Mouse (Mus musculus): ENCODE data around the gene Eef1e1. TPM values are rescaled to one million over a fixed set of nuclear protein-coding genes. Genes with fewer than 3 reads are reported as not detected.
"Not testable (repeated sequence)": the region's sequence is repeated elsewhere in the genome, so short reads cannot be mapped to it uniquely, and the experiment has no call there.

The Eef1e1 gene
- 10 to 100 TPM in 10 of 26 experiments, 1 to 10 TPM in 16; 1.2 to 16.5 (median 7.3) TPM for total RNA-seq (2018; cell fraction: chromatin; rRNA removed)
- total RNA-seq (2018; cell fraction: cytosol; rRNA removed) = 10 to 100 TPM in 8 of 26 experiments, 1 to 10 TPM in 18; 8.0 to 14.0 (median 9.6) TPM
- total RNA-seq (2018; cell fraction: nucleus; rRNA removed) = 10 to 100 TPM in 9 of 26 experiments, 1 to 10 TPM in 17; 3.1 to 24.2 (median 7.3) TPM
- 6.1 to 33.4 TPM (median 9.5 TPM) in 3 replicates for polyA plus RNA-seq (2018)

DNA sequence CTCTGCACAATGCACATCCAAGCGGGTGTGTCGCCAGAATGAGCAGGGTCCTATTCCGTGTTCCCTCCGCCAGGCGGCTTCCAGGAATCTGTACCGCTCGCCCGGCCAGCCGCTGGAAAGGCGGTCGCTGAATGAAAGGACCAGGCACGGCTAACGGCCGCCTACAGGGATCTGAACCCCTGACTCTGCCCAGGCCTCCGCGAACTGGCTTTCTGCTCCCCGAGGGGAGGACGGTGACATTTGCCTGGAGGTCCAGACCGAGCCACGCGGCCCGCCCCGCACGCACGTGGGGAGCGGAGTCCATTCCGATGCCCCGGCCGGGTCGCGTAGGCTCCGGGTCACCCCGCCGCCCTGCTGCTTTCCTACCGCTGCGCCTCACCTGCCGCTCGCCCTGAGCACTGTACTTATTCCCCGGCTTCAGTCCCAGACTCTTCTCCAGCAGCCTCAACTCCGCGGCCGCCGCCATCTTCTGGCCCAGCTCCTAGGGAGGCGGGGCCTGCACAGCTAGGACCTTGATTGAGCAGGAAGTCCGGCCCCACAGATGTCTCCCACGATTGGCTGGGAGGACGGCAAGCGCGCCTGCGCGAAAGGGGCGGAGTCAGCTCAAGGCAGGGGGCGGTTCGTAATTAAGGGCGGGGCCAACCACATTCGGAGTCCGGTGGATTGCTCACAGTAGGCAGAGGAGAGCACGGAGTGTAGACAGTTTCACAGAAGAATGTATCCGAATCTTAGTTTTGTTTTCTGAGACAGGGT is at the start of gene Eef1e1:
Eef1e1 (minus strand) TSS at position 531 of the 753 bp plus-strand sequence.
- peaks cover 26% of the 10 kb centered on the region for H3K79me2 ChIP-seq (ENCODE audit: inconsistent target)
- peak within 1 kb of the TSS; percentile 61 for H3K4me3 ChIP-seq (ENCODE audit: inconsistent target)
- peaks cover 15% of the 10 kb centered on the region for H3K36me3 ChIP-seq (ENCODE audit: inconsistent target)
- no peak within 1 kb of the TSS for H3K27ac ChIP-seq
- 1% methylated on average over 58 of the region's 59 CpGs for WGBS (ENCODE audit: missing documents)

- Histone ChIP-seq H3K4me3 (ENCODE audit: inconsistent target) (no peak overlapping the region), H3K79me2 (ENCODE audit: inconsistent target) (no peaks in the 10 kb centered on the region), H3K36me3 (ENCODE audit: inconsistent target) (no peaks in the 10 kb centered on the region), H3K27ac (no peak overlapping the region)
- 87% methylated on average over 6 of the region's 6 CpGs for WGBS (ENCODE audit: missing documents)
These were observed 32.0 kb upstream of the Eef1e1 start for GRCm38 (mm10) chr13:38690845-38691244.

GRCm38 (mm10) chr13:38690028-38690427 is 31.2 kb upstream of the Eef1e1 start:
- 45% methylated on average over 3 of the region's 3 CpGs for WGBS (ENCODE audit: missing documents)
- no peak overlapping the region for H3K27ac ChIP-seq
- no peak overlapping the region for H3K4me3 ChIP-seq (ENCODE audit: inconsistent target)
- no peaks in the 10 kb centered on the region for H3K36me3 ChIP-seq (ENCODE audit: inconsistent target)
- no peaks in the 10 kb centered on the region for H3K79me2 ChIP-seq (ENCODE audit: inconsistent target)

- H3K4me3 ChIP-seq (ENCODE audit: inconsistent target) = no peak overlapping the region
- no peaks in the 10 kb centered on the region for H3K79me2 ChIP-seq (ENCODE audit: inconsistent target)
- H3K36me3 ChIP-seq (ENCODE audit: inconsistent target) = no peaks in the 10 kb centered on the region
- WGBS (ENCODE audit: missing documents) = 94% methylated on average over 11 of the region's 11 CpGs
- no peak overlapping the region for H3K27ac ChIP-seq
These were observed 29.9 kb upstream of the Eef1e1 start for GRCm38 (mm10) chr13:38688761-38689160.

- Histone ChIP-seq H3K27ac (no peak overlapping the region), H3K79me2 (ENCODE audit: inconsistent target) (no peaks in the 10 kb centered on the region), H3K36me3 (ENCODE audit: inconsistent target) (no peaks in the 10 kb centered on the region), H3K4me3 (ENCODE audit: inconsistent target) (no peak overlapping the region)
- 91% methylated on average over 9 of the region's 9 CpGs for WGBS (ENCODE audit: missing documents)
These were observed 13.5 kb upstream of the Eef1e1 start for GRCm38 (mm10) chr13:38672336-38672735.

DNA sequence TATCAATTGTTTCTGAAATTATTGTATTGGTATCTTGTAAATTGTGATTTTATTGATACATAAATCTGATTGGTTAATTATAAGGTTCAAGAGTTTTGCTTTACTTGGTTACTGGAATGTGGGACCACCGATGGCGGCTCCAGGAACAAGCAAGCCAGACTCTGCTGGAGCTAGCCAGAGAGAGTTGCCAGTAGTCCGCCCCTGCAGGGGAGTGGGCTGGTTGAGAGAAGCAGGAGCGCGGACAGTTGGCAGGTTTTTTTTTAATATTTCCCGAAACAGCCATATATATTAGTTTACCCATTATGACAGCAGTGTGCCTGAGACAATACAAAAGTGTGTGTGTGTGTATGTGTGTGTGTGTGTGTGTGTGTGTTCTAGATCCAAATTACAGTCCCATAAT is 12.6 kb upstream of the Eef1e1 start:
- 94% methylated on average over 6 of the region's 6 CpGs for WGBS (ENCODE audit: missing documents)
- not testable (repeated sequence) for H3K79me2 ChIP-seq (ENCODE audit: inconsistent target); H3K4me3 ChIP-seq (ENCODE audit: inconsistent target); H3K27ac ChIP-seq; H3K36me3 ChIP-seq (ENCODE audit: inconsistent target)

- no peaks in the 10 kb centered on the region for H3K36me3 ChIP-seq (ENCODE audit: inconsistent target)
- H3K79me2 ChIP-seq (ENCODE audit: inconsistent target) = no peaks in the 10 kb centered on the region
- H3K27ac ChIP-seq = no peak overlapping the region
- no peak overlapping the region for H3K4me3 ChIP-seq (ENCODE audit: inconsistent target)
These were observed 11.2 kb upstream of the Eef1e1 start for GRCm38 (mm10) chr13:38670051-38670450.

- Histone ChIP-seq H3K4me3 (ENCODE audit: inconsistent target) (no peak overlapping the region), H3K79me2 (ENCODE audit: inconsistent target) (no peaks in the 10 kb centered on the region), H3K36me3 (ENCODE audit: inconsistent target) (no peaks in the 10 kb centered on the region), H3K27ac (no peak overlapping the region)
- WGBS (ENCODE audit: missing documents) = 47% methylated on average over 2 of the region's 2 CpGs
These were observed 9.7 kb upstream of the Eef1e1 start for GRCm38 (mm10) chr13:38668514-38668913.

GRCm38 (mm10) chr13:38664753-38665152 is 5.9 kb upstream of the Eef1e1 start:
- WGBS (ENCODE audit: missing documents) = 81% methylated on average over 1 of the region's 1 CpGs
- H3K4me3 ChIP-seq (ENCODE audit: inconsistent target) = no peak overlapping the region
- H3K27ac ChIP-seq = no peak overlapping the region
- H3K36me3 ChIP-seq (ENCODE audit: inconsistent target) = no peaks in the 10 kb centered on the region
- no peaks in the 10 kb centered on the region for H3K79me2 ChIP-seq (ENCODE audit: inconsistent target)

DNA sequence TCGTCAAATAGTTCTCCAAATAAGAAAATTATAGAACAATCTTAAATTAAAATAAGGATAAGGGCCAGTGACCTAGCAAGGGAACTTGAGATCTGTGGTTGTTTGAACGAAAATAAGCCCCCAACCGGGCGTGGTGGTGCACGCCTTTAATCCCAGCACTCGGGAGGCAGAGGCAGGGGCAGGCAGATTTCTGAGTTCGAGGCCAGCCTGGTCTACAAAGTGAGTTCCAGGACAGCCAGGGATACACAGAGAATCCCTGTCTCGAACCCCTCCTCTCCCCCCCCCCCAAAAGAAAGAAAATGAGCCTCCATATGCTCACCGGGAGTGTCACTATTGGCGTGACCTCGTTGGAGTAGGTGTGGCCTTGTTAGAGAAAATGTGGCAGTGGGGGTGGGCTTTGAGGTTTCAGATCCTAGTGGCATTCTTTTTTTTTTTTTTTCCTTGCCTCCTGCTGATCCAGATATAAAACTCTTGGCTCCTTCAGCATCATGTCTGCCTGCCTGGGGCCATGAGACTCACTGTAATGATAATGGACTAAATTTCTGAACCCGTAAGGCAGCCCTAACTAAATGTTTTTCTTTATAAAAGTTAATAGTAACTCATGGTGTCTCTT is 772 bp upstream of the Eef1e1 start:
- Histone ChIP-seq H3K4me3 (ENCODE audit: inconsistent target) (no peak overlapping the region), H3K36me3 (ENCODE audit: inconsistent target) (peaks cover 6% of the 10 kb centered on the region; the same call in 1 of the 2 replicates), H3K27ac (no peak overlapping the region), H3K79me2 (ENCODE audit: inconsistent target) (peaks cover 26% of the 10 kb centered on the region)
- WGBS (ENCODE audit: missing documents) = 90% methylated on average over 9 of the region's 12 CpGs

GRCm38 (mm10) chr13:38657865-38658264 is 993 bp downstream of the Eef1e1 start:
- Histone ChIP-seq H3K27ac (no peak overlapping the region), H3K4me3 (ENCODE audit: inconsistent target) (peak overlapping the region; percentile 61), H3K36me3 (ENCODE audit: inconsistent target) (peaks cover 21% of the 10 kb centered on the region), H3K79me2 (ENCODE audit: inconsistent target) (peaks cover 26% of the 10 kb centered on the region)
- 52% methylated on average over 4 of the region's 4 CpGs for WGBS (ENCODE audit: missing documents)

DNA sequence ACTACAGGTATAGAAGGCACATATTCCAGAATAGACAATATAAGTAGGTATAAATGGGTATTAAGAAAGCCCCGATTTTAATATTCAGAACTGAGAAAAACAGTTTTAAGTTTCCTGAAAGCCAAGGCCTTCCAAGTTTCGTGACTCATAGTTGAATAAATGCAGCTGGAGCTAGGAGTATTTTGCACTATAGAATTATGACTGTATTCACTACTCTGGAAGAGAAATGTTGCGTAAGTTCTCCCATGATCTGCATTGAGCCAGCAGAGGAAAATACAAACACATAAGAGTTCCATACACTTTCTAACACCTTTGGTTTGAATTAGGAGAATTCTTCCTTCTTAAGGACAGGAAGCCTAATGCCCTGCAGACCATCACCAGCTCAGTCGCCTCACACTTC is 8.6 kb downstream of the Eef1e1 start:
- H3K36me3 ChIP-seq (ENCODE audit: inconsistent target) = peaks cover 50% of the 10 kb centered on the region
- no peak overlapping the region for H3K27ac ChIP-seq
- no peak overlapping the region for H3K4me3 ChIP-seq (ENCODE audit: inconsistent target)
- WGBS (ENCODE audit: missing documents) = 96% methylated on average over 4 of the region's 4 CpGs
- H3K79me2 ChIP-seq (ENCODE audit: inconsistent target) = no peaks in the 10 kb centered on the region

GRCm38 (mm10) chr13:38649069-38649468 is 9.8 kb downstream of the Eef1e1 start:
- Histone ChIP-seq H3K36me3 (ENCODE audit: inconsistent target) (peaks cover 43% of the 10 kb centered on the region), H3K4me3 (ENCODE audit: inconsistent target) (no peak overlapping the region), H3K79me2 (ENCODE audit: inconsistent target) (no peaks in the 10 kb centered on the region), H3K27ac (no peak overlapping the region)
- 88% methylated on average over 4 of the region's 4 CpGs for WGBS (ENCODE audit: missing documents)

DNA sequence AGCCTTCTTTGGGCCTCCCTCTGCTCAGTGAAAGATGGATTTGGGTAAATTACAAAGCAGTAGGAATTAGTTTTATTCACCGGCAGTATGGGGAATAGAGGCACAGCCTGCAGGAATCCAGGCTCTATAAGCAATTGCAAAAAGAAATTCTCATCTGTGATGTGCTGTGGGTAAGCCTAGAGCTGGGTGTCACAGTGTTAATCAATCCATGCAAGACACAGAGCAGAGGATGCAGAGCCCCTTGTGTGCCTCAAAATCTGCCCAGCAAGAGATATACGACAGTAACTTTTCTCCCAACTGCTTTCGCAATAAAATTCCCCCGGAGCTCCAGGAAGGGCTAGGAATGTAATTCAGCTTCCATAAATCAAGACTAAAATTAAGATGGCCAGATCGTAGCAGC is 17.4 kb downstream of the Eef1e1 start:
- Histone ChIP-seq H3K4me3 (ENCODE audit: inconsistent target) (no peak overlapping the region), H3K36me3 (ENCODE audit: inconsistent target) (0 out of 2 replicates have a peak, but pooled peaks cover 6% of the 10 kb centered on the region), H3K79me2 (ENCODE audit: inconsistent target) (no peaks in the 10 kb centered on the region), H3K27ac (no peak overlapping the region)
- WGBS (ENCODE audit: missing documents) = 90% methylated on average over 5 of the region's 5 CpGs

GRCm38 (mm10) chr13:38640961-38641360 is 17.9 kb downstream of the Eef1e1 start:
- WGBS (ENCODE audit: missing documents) = 94% methylated on average over 5 of the region's 5 CpGs
- H3K27ac ChIP-seq = no peak overlapping the region

More at GRCm38 (mm10) chr13:38640961-38641360, 17.9 kb downstream of the Eef1e1 start:
- 0 out of 2 replicates have a peak, but pooled peaks cover 6% of the 10 kb centered on the region for H3K36me3 ChIP-seq (ENCODE audit: inconsistent target)
- no peak overlapping the region for H3K4me3 ChIP-seq (ENCODE audit: inconsistent target)
- H3K79me2 ChIP-seq (ENCODE audit: inconsistent target) = no peaks in the 10 kb centered on the region
